Mouse (Mus musculus): ENCODE measurements around the gene Prnd.

Prnd gene

DNA sequence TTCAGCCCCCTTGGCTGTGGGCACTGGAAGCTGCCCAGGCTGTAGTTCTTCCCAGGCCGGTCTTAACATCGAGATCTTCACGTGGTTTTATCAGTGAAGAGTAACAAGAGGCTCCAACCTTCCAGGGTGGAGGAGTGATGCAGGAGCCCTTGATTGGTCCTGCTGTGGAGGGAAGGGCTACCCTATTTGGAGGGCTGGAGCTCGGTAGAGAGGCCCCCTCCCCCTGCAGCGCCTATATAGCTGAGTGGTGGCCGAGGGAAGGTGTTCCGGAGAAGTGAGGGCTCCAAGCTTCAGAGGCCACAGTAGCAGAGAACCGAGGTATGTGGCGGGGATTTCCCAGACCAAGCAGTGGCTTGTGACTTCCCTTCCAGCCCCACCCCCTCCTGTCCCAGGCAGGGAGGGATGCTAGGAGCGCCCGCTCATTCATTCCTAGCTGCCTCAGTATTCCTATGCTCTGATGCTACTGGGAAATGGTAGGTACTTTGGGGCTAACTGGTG lies at the start of gene Prnd:
TSS of gene Prnd (plus strand) at position 264 of the 498 bp plus-strand sequence.
- no peak for DNase-seq

DNA sequence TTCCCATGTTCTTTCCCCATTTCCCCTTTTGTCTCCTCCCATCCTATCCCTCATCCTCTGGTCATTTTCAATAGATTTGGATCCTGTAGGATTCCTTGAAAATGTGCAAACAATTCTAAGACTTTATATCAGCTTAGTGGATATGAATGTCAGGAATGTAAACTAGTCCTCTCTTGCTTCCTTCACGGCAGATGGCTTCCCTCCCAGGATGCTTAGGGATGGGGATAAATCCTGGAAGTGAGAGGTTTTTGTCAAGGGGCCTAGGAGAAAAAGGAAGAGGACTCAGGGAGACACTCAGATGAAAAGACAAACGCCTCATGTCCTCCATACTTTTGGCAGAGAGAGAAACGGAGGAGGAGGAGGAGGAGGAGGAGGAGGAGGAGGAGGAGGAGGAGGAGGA lies 48.2 kb upstream of the Prnd start:
- no peak for DNase-seq

- DNase-seq, result no peak
Observed at GRCm38 (mm10) chr2:131902867-131903266, 47.8 kb upstream of the Prnd start.

DNA sequence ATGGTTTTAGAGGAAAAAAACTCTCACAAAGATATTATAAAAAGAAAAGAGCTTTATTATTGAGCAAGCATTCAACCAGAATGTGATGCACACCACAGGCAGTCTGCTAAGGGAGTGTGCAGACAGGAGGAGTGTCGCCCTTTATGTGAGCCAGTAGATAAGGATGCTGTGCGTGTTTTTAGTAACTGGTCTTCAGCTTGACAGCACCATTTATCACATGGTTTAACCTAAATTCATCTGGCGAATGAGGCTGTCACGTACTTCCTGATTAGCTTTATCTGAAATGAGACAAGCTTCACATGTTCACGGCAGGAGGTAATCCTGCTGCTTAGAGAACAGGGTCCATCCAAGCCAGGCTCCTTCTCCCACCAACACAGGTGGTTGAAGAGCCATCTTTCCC lies 45.6 kb upstream of the Prnd start:
- no peak for DNase-seq

- no peak for DNase-seq
Observed at GRCm38 (mm10) chr2:131905776-131906175, 44.9 kb upstream of the Prnd start.

DNA sequence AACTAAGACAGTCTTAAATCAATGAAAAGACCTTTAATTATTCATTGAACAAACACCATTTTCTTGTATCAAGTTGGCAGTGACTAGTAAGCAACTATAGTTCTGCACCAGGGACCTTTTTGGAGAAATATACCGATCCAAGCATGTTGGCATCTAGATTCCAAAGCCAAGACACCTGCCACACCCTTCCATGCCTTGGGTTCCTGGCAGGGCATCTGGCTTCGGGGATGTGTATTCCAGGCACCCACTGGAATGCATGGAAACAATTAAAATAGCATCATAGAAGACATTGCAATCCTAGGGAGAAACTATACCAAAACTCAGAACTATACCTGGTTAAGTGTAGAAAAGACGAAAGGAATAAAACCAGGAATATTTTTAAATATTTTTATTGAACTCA lies 44.4 kb upstream of the Prnd start:
- DNase-seq, result no peak

- DNase-seq, result no peak
Observed at GRCm38 (mm10) chr2:131906846-131907245, 43.8 kb upstream of the Prnd start.

- DNase-seq, result no peak
Observed at GRCm38 (mm10) chr2:131907311-131907710, 43.4 kb upstream of the Prnd start.

GRCm38 (mm10) chr2:131908351-131908861 lies 42.3 kb upstream of the Prnd start:
- no peak for DNase-seq

DNA sequence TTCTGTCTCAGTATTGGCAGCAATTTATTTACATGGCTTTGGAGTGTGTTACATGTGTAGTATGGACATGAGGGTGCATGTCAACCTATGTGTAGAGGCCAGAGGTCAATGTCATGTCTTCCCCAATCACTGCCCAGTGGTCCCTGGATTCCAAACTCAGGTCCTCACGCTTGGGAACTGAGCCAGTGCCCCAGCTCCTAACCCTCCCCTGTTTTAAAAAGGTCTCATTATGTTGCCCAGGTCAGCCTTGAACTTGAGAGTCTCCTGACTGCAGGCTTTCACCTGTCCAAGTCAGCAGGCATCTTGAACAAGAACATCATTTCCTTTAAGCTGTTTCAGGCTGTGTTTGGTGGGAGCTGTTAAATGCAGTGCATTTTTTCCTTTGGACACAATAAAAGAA lies 41.8 kb upstream of the Prnd start:
- no peak for DNase-seq

GRCm38 (mm10) chr2:131909683-131910572 lies 40.7 kb upstream of the Prnd start, which contains the start of the genes Prnp and Prn:
Prnp (plus strand) TSS chr2:131909928.
Prn (plus strand) TSS chr2:131909957.
- DNase-seq, result peak; percentile 95

DNA sequence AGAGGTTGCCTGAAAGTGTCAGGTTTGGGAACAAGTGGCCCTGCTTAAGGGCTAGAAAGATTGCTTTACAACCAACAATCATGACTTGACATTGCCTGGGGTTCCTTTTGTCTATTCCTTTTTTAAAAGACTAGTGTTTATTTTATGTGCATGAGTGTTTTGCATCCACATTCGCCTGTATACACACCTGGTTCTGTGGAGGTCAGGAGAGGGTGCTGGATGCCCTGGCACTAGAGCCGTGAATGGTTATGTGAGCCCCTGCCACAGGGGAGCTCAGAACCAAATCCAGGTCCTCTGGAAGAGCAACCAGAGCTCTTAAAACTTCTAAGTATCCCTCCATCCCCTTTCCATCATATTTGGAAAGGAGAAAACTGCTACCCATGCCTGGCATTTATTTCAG lies 39.8 kb upstream of the Prnd start:
- DNase-seq, result no peak

DNA sequence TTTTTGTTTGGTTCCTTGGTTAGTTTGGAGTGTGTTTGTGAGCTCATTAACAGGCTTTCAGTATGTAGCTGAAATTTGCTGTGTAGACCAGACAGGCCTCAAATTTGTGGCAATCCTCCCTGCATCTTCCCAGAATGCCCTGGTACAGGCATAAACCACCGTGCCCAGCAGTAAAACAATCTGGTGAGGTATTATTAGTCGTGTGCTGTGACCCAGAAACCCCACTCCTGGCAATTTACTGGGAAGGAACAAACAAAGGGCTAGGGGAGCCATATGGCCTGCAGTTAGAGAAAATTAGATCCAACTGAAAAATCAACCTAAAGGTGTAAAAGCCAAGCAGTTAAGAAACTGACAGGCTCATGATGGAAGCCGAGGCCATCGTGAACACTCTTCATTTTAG lies 39.3 kb upstream of the Prnd start:
- DNase-seq, result peak; percentile 69

DNA sequence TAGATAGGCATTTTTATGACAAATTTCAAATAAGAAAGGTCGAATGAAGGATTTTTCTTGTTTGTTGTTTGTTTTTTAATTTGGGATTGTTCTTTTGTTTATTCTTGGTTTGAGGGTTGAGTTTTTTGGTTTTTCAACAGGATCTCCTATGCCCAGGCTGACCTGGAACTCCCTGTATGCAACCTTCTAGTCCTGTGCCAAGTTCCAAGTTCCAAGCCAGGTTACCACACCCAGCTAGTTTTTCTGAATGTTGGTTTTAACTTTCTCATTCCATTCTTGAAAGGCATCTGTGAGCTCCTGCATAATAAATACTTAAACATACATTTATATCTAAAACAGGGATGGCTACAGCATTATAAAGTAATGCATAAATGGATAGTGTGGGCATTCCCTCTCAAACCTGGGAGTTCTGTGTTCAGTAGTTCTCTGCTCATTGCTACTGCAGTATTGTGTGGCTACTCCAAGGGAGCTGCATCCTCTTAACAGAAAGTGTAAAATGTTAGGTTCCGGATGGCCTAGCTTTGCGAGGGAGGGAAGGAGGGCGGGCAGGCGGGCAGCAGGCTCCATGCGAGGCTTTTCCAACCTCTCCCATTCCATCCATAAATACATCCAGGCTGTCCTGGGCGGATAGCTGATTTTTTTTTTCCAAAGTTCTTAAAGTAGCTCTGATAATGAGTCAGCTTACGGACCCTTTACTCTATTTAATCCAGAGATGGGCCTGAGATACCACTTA lies 38.0 kb upstream of the Prnd start:
- DNase-seq, result no peak

- no peak for DNase-seq
Observed at GRCm38 (mm10) chr2:131932275-131932902, 18.3 kb upstream of the Prnd start.

DNA sequence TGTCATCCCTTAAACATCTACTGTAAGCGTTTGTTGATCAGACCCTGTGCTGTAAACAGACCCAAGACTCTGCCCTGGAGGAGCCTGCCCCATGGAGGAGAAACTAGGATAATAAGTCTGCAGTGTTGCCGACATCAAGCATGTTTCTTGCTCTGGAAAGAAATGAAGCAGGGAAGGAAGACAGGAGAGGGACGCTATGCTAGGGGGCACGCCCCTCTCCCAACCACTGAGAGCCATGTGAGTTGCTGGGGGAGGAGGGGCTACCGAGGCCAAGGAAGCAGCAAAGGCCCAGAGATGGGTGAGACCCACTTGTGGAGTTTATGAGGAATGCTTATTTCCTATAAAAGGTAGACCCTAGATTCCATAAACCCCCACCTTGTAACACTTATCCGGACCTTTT lies 17.6 kb upstream of the Prnd start:
- no peak for DNase-seq

- DNase-seq, result no peak
Observed at GRCm38 (mm10) chr2:131933598-131933997, 17.1 kb upstream of the Prnd start.

DNA sequence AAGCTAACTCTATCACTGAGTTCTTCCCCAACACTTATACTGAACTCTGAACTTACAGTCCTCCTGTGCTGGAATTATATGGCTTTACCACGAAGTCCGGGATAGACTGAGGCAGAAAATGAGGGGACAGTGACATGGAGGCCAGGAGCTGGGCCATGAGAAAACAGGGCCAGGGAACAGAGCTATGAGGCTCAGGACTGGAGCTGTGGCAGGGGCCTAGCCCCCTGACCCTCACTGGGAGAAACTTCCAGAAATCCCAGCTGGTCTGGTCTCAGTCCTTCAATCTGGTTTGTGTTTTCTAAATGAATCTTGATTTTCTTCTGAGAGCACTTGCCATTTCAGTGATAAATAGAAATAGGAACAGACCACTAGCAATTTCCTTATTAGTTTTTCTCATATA lies 16.4 kb upstream of the Prnd start:
- no peak for DNase-seq

GRCm38 (mm10) chr2:131935390-131936105 lies 15.1 kb upstream of the Prnd start:
- peak; percentile 17 for DNase-seq

GRCm38 (mm10) chr2:131936410-131936809 lies 14.3 kb upstream of the Prnd start:
- DNase-seq, result no peak

DNA sequence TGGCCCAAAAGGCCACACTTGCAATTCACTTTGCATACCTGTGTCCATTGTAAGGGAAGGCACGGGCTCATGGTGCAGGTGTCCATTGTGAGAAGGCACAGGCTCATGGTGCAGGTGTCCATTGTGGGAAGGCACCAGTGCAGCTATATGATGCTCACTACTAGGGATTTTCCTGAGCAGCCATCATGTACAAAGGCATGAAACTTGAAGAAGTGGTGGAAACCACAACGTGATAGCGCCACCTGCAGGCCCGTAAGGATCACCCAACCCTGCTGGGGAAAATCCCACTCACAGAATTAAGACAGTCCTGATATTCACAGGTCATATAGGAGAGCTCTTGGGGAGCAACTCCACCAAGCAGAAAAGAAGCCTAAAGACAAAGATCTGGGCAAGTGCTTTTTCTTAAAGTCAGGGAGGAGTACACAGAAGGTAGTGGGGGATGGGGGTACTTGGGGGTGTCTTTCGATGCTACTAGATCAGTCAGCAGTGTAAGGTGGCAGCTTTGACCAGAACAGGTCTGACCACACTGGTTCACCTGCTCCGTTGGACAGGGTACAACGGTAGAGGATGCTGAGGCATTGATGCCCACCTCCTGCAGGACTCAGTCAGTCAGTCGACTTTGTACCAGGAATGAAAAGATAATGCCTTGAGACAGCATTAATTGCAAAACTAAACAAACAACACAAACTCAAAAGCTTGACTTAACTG lies 11.1 kb upstream of the Prnd start:
- DNase-seq, result peak; percentile 75

- DNase-seq, result no peak
Observed at GRCm38 (mm10) chr2:131940506-131940905, 10.2 kb upstream of the Prnd start.
